Mouse (Mus musculus): ENCODE data around the gene Pigc.

DNA sequence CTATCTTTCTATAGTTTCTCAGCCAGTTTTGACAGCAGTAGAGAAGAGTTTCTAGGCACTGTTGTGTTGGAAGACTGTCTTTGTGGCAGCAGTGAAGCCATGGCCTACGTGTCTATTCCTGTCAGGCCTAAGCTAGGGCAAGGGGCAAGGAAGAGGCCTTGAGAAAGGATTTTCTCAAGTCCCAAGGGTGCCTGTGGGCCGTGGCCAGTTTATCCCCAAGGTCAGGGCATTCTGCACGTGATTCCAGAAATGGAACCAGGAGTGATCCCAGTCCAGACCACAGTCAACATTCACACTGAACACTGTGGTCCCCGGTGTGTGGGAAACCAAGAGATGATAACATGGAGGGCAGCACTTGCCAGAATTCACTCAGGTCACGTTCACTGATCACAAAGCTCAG is 13.1 kb upstream of the Pigc start:
- TF ChIP-seq POLR2A (IDR thresholded peaks at IDR 0.05; ENCODE audit: low read depth, low read length) (no peak), CTCF (IDR thresholded peaks at IDR 0.05; ENCODE audit: extremely low read depth, insufficient read depth, insufficient read length, insufficient replicate concordance) (no peak)
